Mouse (Mus musculus) hematopoietic stem cell, adult 5-6 weeks (primary cell): ENCODE data around the gene Irs2. TPM values are rescaled to one million over a fixed set of nuclear protein-coding genes. Genes with fewer than 3 reads are reported as not detected.

ENCODE experiments used
- ATAC-seq, 2 experiments: fragments of 125-278 bp in 1 of 2; replicated peaks in 1 of 2; 2 replicates each; pipeline ENCODE4 v1.8.0; 2016 to 2017; ENCODE audit warnings: inconsistent platforms in 2 of 2, mild to moderate bottlenecking in 2 of 2, moderate number of reproducible peaks in 2 of 2, low read depth in 1 of 2, moderate TSS enrichment in 1 of 2; ENCODE audit not compliant: low FRiP score in 2 of 2, poor library complexity in 2 of 2, severe bottlenecking in 2 of 2, insufficient read depth in 1 of 2, low TSS enrichment in 1 of 2
- total RNA-seq: library from RNA; stranded (forward); fragments of 172-1452, 232-1000 nt; gene quantifications from 2 replicates; pipeline ENCODE4 v1.2.3, GENCODE M21; 2017

Gene Irs2
- total RNA-seq, 1 experiment from 2014 or later = 11.1 TPM

DNA sequence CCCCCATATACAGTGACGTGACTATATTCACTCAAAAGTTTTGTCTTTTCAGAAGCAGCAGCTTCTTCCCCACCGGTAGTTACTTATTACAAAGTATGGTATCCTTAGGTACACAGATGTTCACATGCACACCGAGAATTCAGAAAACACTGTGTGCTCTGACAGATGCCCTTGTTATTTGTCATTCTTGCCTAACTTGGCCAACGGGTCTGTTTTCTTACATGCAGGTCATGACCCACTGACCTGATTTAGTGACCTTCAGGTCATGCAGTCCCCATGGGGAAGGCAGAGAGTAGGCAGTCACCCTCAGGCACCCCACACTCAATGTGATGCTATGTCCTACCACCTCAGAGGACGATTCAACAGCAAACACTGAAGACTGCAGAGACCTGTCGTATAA is 68.4 kb downstream of the Irs2 start:
- no peak for ATAC-seq

- no peak for ATAC-seq
Observed at GRCm38 (mm10) chr8:10939210-10939782, 69.0 kb downstream of the Irs2 start.

DNA sequence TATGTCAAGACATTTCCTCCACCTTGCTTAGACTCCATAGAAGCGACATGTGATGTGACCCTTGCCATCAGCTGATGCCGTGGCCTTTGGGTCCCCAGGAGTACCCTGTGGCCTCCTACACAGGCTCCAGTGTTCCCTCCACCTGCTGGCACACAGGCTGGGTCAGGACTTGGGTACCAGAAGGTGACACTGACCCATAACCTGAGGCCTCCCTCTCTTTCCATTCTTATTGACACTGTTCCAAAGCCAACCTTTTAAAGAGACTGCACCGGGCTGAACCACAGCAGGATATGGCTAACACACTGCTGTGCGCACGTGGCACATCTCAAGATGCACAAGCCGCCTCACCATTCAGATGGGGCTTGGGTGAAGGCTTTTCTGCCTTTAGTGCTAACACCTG is 70.0 kb downstream of the Irs2 start:
- ATAC-seq = no peak

DNA sequence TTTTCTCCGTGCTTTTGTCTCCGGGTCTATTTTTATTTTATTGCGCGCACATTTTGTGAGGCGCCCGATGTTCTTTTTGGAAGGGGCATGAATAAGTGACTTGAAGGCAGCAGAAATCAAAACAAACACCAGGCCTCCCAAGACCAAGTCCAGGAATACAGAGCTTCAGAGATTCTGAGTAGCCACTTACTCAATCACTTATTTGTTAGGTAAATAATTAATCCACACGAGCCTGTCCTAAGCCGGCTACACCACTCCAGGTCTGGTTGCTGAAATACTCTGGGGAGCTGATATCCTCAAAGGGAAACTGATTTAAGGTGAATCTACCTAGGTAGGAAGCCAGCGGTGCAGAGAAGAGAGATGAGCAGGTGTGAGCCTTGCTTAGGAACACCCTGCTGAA is 71.6 kb downstream of the Irs2 start:
- no peak for ATAC-seq

GRCm38 (mm10) chr8:10935231-10935630 is 73.0 kb downstream of the Irs2 start:
- ATAC-seq = no peak
